Mouse (Mus musculus) 416B (cell line): Measurements from ENCODE around the gene Fads1.

Source experiments
- DNase-seq: peaks from one replicate; pipeline ENCODE4 v3.0.0; 2011; ENCODE audit warnings: low read depth

Gene Fads1

GRCm38 (mm10) chr19:10176941-10177372 lies 5.7 kb upstream of the Fads1 start:
- peak; percentile 71 for DNase-seq

GRCm38 (mm10) chr19:10181225-10181624 lies 1.5 kb upstream of the Fads1 start:
- no peak for DNase-seq

GRCm38 (mm10) chr19:10182142-10182541 lies 546 bp upstream of the Fads1 start:
- DNase-seq = peak; percentile 84

GRCm38 (mm10) chr19:10183299-10183983 lies 753 bp downstream of the Fads1 start:
- peak; percentile 83 for DNase-seq

- DNase-seq = peak; percentile 89
Measured at GRCm38 (mm10) chr19:10184096-10184495, 1.4 kb downstream of the Fads1 start.

GRCm38 (mm10) chr19:10185876-10186275 lies 3.2 kb downstream of the Fads1 start:
- no peak for DNase-seq

- no peak for DNase-seq
Measured at GRCm38 (mm10) chr19:10186569-10186968, 3.9 kb downstream of the Fads1 start.

- DNase-seq = no peak
Measured at GRCm38 (mm10) chr19:10188281-10188811, 5.7 kb downstream of the Fads1 start.

GRCm38 (mm10) chr19:10189022-10189421 lies 6.3 kb downstream of the Fads1 start:
- no peak for DNase-seq

- no peak for DNase-seq
Measured at GRCm38 (mm10) chr19:10189940-10190339, 7.3 kb downstream of the Fads1 start.

- DNase-seq = peak; percentile 77
Measured at GRCm38 (mm10) chr19:10190796-10191195, 8.1 kb downstream of the Fads1 start.

GRCm38 (mm10) chr19:10191326-10191725 lies 8.6 kb downstream of the Fads1 start:
- DNase-seq = peak; percentile 58

- DNase-seq = no peak
Measured at GRCm38 (mm10) chr19:10194337-10194736, 11.6 kb downstream of the Fads1 start.

GRCm38 (mm10) chr19:10195252-10195651 lies 12.6 kb downstream of the Fads1 start:
- no peak for DNase-seq

- no peak for DNase-seq
Measured at GRCm38 (mm10) chr19:10197130-10197529, 14.4 kb downstream of the Fads1 start.

- DNase-seq = peak; percentile 19
Measured at GRCm38 (mm10) chr19:10198286-10198685, 15.6 kb downstream of the Fads1 start.

GRCm38 (mm10) chr19:10198723-10199122 lies 16.0 kb downstream of the Fads1 start:
- peak; percentile 87 for DNase-seq

- peak; percentile 54 for DNase-seq
Measured at GRCm38 (mm10) chr19:10203146-10203847, 20.6 kb downstream of the Fads1 start.

- peak; percentile 96 for DNase-seq
Measured at GRCm38 (mm10) chr19:10203848-10204615, 21.3 kb downstream of the Fads1 start, which contains the start of the genes Tmem258 and Fen1. TSS of gene Tmem258 (plus strand) at chr19:10204014. TSS of gene Fen1 (minus strand) at chr19:10204169.

GRCm38 (mm10) chr19:10204616-10205001 lies 21.9 kb downstream of the Fads1 start:
- DNase-seq = peak; percentile 91

- no peak for DNase-seq
Measured at GRCm38 (mm10) chr19:10205051-10205450, 22.4 kb downstream of the Fads1 start.

GRCm38 (mm10) chr19:10208851-10209250 lies 26.2 kb downstream of the Fads1 start:
- no peak for DNase-seq
